Mouse (Mus musculus) kidney, postnatal 14 days (tissue): Measurements from ENCODE around the gene Zbtb38.
"Not testable (repeated sequence)": the region's sequence is repeated elsewhere in the genome, so short reads cannot be mapped to it uniquely, and the experiment has no call there.

Experiments
- DNase-seq: peaks from one replicate; pipeline ENCODE4 v3.0.0; 2022; ENCODE audit warnings: mixed read lengths

Zbtb38 gene

GRCm38 (mm10) chr9:96676671-96677070, 76.0 kb downstream of the Zbtb38 start:
- DNase-seq, result no peak

GRCm38 (mm10) chr9:96675763-96676640, 76.6 kb downstream of the Zbtb38 start:
- DNase-seq, result no peak

GRCm38 (mm10) chr9:96675071-96675762, 77.4 kb downstream of the Zbtb38 start:
- DNase-seq, result peak; percentile 70

GRCm38 (mm10) chr9:96674301-96674700, 78.3 kb downstream of the Zbtb38 start:
- DNase-seq, result no peak

GRCm38 (mm10) chr9:96672466-96672865, 80.2 kb downstream of the Zbtb38 start:
- DNase-seq, result no peak

GRCm38 (mm10) chr9:96671249-96671648, 81.4 kb downstream of the Zbtb38 start:
- no peak for DNase-seq

- DNase-seq, result peak; percentile 96
These were observed 82.8 kb downstream of the Zbtb38 start for GRCm38 (mm10) chr9:96669877-96670276.

GRCm38 (mm10) chr9:96668628-96669027, 84.0 kb downstream of the Zbtb38 start:
- DNase-seq, result peak; percentile 66

- no peak for DNase-seq
These were observed 92.0 kb downstream of the Zbtb38 start for GRCm38 (mm10) chr9:96660510-96661244.

- DNase-seq, result peak; percentile 10
These were observed 92.8 kb downstream of the Zbtb38 start for GRCm38 (mm10) chr9:96659801-96660200.

- DNase-seq, result no peak
These were observed 99.1 kb downstream of the Zbtb38 start for GRCm38 (mm10) chr9:96653538-96653937.

- peak; percentile 28 for DNase-seq
These were observed 99.9 kb downstream of the Zbtb38 start for GRCm38 (mm10) chr9:96652763-96653162.

- no peak for DNase-seq
These were observed 101.8 kb downstream of the Zbtb38 start for GRCm38 (mm10) chr9:96650807-96651206.

- DNase-seq, result peak; percentile 78
These were observed 102.7 kb downstream of the Zbtb38 start for GRCm38 (mm10) chr9:96649924-96650323.

- no peak for DNase-seq
These were observed 103.3 kb downstream of the Zbtb38 start for GRCm38 (mm10) chr9:96649362-96649761.

- peak; percentile 16 for DNase-seq
These were observed 105.8 kb downstream of the Zbtb38 start for GRCm38 (mm10) chr9:96646668-96647295.

GRCm38 (mm10) chr9:96644840-96645239, 107.8 kb downstream of the Zbtb38 start:
- DNase-seq, result no peak

- DNase-seq, result not testable (repeated sequence)
These were observed 108.6 kb downstream of the Zbtb38 start for GRCm38 (mm10) chr9:96644002-96644401.

- peak; percentile 59 for DNase-seq
These were observed 113.2 kb downstream of the Zbtb38 start for GRCm38 (mm10) chr9:96639451-96639850.

GRCm38 (mm10) chr9:96638508-96638907, 114.1 kb downstream of the Zbtb38 start:
- DNase-seq, result peak; percentile 38

- DNase-seq, result no peak
These were observed 115.5 kb downstream of the Zbtb38 start for GRCm38 (mm10) chr9:96637157-96637548.

- no peak for DNase-seq
These were observed 116.0 kb downstream of the Zbtb38 start for GRCm38 (mm10) chr9:96636423-96637156.
